Mouse (Mus musculus) cerebellum, adult 9-10 months (tissue): ENCODE measurements around the gene Defb28.

ENCODE experiments used
- DNase-seq: peaks from one replicate; pipeline ENCODE4 v3.0.0; 2022

Defb28 gene

GRCm38 (mm10) chr2:152517981-152518380 is at the start of gene Defb28:
Gene Defb28, plus strand, starts transcription at chr2:152518255.
- DNase-seq: no peak

DNA sequence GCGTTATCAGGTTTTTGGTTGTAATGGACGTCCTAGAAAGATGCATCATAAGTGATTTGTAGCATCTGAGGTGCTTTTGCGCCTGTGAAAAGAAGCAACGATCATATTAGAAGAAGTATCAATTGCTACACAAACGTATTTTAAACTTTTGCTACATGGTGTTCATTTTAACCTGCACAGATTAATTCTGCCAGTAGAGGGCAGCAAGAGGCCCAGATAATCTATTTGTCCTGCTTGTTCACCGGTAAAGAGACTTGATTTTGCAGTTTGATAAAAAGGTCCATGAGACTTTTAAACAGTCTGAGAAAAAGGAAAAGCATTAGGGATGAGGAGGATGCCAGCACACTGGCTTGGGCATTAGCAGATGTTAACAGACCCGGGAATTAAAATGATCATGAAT is 47.1 kb upstream of the Defb28 start:
- DNase-seq: peak; percentile 33

DNA sequence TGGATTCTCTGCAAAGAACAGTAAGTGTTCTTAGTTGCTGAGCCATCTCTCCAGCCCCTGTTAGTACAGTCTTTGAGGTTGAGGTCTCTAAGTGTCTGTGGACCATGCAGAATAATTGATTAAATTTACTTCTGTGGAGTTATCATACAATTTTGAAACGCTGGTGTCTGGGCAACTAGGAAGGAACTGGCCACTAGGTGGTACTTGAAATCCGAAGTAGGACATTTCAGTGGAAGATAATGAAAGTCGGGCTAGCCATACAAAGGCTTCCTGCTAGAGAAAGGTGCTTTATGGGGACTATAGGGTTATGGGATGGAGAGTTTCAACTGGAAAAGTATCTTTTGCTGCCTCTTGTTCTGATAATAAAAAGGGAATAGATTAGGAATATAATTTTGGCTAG is 45.6 kb upstream of the Defb28 start:
- no peak for DNase-seq

DNA sequence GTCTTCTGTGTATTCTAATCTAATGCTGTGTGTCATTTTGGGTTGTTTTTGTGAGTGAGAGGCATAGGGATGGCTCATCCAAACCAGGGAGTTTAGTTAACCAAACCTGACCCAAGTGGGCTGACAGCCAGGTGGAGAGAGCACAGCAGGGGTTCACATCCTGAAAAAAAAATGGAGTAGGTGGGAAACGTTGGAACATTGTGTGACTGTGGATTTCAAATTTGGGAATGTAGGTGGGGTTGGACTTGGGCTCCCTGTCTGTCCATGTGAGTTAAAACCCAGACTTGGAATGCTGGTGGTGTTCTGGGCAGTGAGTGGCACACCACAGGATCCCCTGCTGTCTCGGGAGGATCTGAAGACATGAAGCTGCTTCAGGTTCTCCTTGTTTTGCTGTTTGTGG is 41.3 kb upstream of the Defb28 start, which contains the start of gene Defb20:
TSS of gene Defb20 (plus strand) at position 301 of the 400 bp plus-strand sequence.
- no peak for DNase-seq

- DNase-seq: no peak
Measured at GRCm38 (mm10) chr2:152480881-152481280, 37.2 kb upstream of the Defb28 start.

DNA sequence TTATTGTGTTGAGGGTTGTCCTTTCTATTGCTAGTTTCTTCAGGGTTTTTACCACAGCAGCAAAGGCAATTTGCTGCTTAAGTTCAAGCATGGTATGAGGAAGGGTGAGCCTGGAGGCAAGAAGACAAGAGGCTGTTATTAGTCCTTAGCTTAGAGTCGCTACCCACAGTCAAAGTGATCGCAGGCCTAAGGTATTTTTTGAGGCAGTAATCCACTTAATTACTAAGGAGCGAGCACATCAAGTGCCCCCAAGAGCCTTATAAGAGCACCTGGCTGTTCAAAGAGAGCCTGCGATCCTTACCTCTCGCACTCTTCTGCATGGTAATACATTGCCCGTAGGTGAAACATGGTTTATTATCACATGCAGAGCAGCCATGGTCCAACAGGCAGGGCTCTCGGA is 36.3 kb upstream of the Defb28 start:
- no peak for DNase-seq

DNA sequence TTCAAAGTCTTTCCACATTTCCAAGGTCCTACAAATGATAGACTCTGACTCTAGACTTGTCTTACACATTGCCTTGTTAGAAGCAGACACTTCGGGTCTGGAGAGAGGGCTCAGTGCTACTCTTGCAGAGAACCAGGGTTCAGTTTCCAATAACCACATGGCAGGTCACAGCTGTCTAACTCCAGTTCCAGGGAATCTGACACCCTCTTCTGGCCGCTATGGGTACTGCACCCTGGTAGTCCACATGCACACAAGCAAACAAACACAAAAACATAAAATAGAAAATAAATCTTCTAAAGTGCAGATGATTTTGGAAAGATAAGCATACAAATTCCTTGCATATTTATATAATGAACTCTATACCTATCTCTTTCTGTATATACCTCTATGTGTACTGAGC is 31.0 kb upstream of the Defb28 start:
- DNase-seq: no peak

DNA sequence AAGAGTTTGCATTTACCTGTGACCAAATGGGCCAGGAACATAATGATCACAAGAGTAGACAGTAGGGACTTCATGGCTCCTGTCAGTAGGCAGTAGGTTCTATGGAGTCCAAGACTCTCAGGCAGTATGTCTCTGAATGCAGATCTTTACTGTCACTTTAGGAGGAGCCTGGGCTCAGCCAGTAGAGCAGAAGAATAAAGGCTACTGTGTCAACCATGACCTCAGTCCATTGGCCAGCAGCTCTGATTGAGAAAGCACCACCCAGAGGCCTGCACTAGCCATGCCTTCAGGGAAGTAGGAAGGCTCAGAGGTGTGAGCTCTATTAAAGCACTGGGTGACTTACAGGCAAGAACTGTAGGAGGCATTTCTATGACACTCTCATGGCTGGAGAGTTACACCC is 28.0 kb upstream of the Defb28 start, which contains the start of gene Defb22:
TSS of gene Defb22 (minus strand) at position 101 of the 400 bp plus-strand sequence.
- DNase-seq: no peak

GRCm38 (mm10) chr2:152493151-152493550 is 24.9 kb upstream of the Defb28 start:
- DNase-seq: no peak

DNA sequence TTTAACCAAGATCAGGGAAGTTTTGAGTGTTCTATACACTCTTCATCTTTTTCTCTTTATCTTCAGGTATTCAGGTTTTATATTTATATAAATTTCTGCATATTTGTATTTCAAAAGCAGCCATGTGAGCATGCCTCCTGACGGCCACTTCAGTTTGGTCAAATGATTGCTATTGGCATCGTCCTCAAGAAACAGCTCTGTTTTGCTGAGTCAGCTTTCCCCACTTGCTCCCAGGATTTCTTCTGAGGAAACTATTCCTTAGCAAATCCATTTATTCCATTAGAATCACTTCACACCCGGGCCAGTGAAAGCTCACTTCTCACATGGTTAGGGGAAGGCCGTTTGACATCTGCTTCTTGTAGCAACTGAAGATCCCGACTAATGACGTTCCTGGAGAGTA is 20.0 kb upstream of the Defb28 start:
- DNase-seq: no peak

- no peak for DNase-seq
Measured at GRCm38 (mm10) chr2:152500204-152500862, 17.7 kb upstream of the Defb28 start.

DNA sequence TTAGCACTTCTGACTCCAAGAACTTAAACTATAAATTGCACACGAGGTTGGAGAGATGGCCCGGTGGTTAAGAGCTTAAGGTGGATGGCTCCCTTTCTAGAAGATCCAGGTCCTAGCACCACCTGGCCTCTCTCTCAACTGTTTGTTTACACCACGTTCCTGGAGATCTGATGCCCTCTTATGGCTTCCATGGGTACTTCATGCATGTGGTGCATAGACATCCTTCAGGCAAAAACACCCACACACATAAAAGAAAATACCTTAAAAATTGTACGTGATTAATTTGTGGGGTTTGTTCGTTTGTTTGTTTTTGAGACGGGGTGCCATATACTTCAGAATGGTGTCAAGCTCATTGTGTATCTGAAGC is 17.2 kb upstream of the Defb28 start:
- DNase-seq: no peak

- DNase-seq: no peak
Measured at GRCm38 (mm10) chr2:152503950-152504349, 14.1 kb upstream of the Defb28 start.

GRCm38 (mm10) chr2:152511592-152511991 is 6.5 kb upstream of the Defb28 start, which contains the start of gene Defb26:
Gene Defb26, minus strand, starts transcription at chr2:152511692.
- no peak for DNase-seq

DNA sequence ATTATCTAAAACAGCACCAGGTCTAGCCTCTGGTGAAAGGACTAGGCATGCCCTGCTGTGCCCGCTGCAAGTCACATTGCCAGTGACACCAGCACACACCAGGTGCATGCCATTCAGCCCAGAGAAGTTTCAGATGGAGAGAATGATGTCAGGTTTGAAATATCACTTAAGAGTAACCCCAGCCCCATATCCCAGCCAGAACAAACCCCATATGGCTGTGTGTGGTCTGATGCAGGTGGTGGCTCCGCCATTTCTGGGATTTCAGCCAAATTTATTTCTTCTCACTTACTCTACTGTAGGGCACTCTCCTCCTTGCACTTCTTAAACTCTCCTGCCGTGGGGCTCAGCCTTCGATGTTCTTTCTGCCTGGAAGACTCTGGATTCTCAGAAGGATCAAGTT is 2.0 kb upstream of the Defb28 start:
- no peak for DNase-seq

DNA sequence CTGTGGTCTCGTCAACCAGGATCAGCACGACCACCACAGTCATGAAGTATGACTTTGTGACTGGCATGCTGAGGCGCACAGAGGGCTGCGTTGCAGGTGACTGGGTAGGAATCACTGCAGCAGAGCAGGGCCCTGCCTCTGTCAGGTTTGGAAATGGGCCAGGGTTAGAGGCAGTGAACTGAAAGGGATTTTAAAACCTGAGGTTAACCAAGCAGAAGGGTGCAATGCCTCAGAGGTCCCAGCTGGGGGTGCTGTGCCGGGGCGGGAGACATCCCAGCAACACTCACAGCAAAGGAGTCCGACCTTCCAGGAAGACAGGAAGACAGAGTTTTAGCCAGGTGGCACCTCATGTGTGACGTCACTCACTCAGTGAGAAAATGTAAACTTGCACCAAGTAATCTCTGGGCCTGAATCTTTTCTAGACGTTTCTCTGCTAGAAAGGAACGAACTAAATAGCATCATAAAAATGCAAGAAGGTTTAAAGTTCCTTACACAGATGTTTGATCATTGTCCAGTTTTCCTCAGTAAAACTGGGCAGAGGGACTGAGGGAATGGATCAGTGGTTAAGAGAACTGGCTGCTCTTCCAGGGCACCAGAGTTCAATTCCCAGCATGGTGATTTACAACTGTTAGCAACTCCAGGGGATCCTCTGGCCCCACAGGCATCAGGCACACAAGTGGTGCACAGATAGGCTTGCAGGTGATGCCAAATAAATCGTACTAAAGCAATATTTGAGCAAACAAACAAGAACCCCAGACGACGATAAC is 22.1 kb downstream of the Defb28 start, which contains the start of gene Defb29:
TSS of gene Defb29 (minus strand) at position 155 of the 767 bp plus-strand sequence.
- no peak for DNase-seq

- DNase-seq: no peak
Measured at GRCm38 (mm10) chr2:152541979-152542378, 23.9 kb downstream of the Defb28 start.

DNA sequence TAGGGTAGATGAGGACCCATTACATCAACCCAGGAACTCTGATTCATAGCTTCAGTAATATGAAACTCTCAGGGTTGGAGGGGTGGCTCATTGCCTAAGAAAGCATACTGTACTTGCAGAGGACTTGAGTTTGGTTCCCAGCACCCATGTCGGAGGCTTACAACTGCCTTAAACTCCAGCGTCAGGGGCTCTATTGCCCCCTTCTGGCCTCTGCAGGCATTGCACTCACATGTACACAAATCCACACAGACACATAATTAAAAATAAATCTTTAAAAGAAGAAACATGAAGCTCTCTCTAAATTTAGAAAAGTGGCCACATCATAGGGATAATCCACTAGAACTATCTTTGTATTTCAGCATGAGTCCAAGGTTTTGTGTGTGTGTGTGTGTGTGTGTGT is 24.8 kb downstream of the Defb28 start:
- DNase-seq: no peak

- DNase-seq: no peak
Measured at GRCm38 (mm10) chr2:152543478-152543877, 25.4 kb downstream of the Defb28 start.

- DNase-seq: peak; percentile 16
Measured at GRCm38 (mm10) chr2:152544691-152545090, 26.6 kb downstream of the Defb28 start.

- no peak for DNase-seq
Measured at GRCm38 (mm10) chr2:152548124-152548523, 30.1 kb downstream of the Defb28 start.

DNA sequence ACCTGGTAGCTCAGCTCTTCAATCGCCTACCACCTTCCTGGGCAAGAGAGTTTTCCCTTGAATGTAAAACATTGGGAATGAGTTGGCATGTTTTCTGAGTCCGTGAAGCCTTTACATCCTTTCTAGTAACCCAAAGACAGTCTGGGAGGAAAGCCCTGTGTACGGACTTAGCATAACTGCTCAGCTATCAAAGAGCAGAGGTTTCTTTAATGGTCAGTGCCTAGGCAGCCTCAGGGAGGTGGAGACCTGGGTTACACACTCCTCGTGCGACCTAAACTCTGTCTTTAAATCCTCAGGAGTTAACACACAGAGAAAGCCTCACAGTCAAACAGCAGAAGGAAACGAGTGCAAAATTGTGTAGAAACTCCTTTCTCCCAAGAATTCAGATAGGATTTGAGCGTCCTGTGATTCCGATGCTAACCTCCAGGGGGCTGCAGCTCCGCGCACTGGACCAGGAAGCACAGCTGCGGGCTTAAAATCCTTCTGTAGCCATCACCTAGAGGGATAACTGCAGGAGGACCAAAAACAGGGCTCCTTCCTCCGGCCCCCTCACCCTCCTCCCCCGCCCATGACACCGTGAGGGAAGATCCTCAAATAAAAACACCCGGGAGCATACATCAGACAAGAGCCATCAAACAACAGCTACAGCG is 35.8 kb downstream of the Defb28 start:
- peak; percentile 25 for DNase-seq

- no peak for DNase-seq
Measured at GRCm38 (mm10) chr2:152556655-152557054, 38.6 kb downstream of the Defb28 start.

- DNase-seq: no peak
Measured at GRCm38 (mm10) chr2:152569038-152569437, 51.0 kb downstream of the Defb28 start, which contains the start of gene Gm17416. Gene Gm17416, plus strand, starts transcription at chr2:152569338.
